Mouse (Mus musculus): ENCODE data around the gene Atg9b. TPM values are rescaled to one million over a fixed set of nuclear protein-coding genes. Genes with fewer than 3 reads are reported as not detected.

The Atg9b gene
- polyA plus RNA-seq (2015; fragmentation: Nextera tagmentation; extraction: Ambion mirVana): 0.64 and 0.77 TPM in 2 replicates

GRCm38 (mm10) chr5:24391864-24392263 lies at the start of gene Atg9b:
Gene Atg9b (minus strand): TSS chr5:24392143.
- WGBS: 72% methylated on average over 7 of the region's 7 CpGs
- Histone ChIP-seq H3K27me3 (peaks cover 24% of the 10 kb centered on the region), H3K9ac (no peak within 1 kb of the TSS), H3K4me1 (peaks cover 35% of the 10 kb centered on the region), H3K27ac (no peak within 1 kb of the TSS), H3K36me3 (no peaks in the 10 kb centered on the region), H3K4me3 (no peak within 1 kb of the TSS), H3K4me2 (no peak within 1 kb of the TSS), H3K9me3 (no peaks in the 10 kb centered on the region)
- ATAC-seq (ENCODE audit: borderline replicate concordance, extremely low read depth, low FRiP score, low TSS enrichment): no peak

GRCm38 (mm10) chr5:24441187-24441586 lies 49.2 kb upstream of the Atg9b start:
- no peaks in the 10 kb centered on the region for H3K9me3 ChIP-seq
- H3K4me2 ChIP-seq: no peak overlapping the region
- no peaks in the 10 kb centered on the region for H3K27me3 ChIP-seq
- WGBS: 87% methylated on average over 8 of the region's 8 CpGs
- H3K27ac ChIP-seq: no peak overlapping the region
- H3K4me3 ChIP-seq: no peak overlapping the region
- H3K4me1 ChIP-seq: peaks cover 19% of the 10 kb centered on the region
- no peak for ATAC-seq (ENCODE audit: borderline replicate concordance, extremely low read depth, low FRiP score, low TSS enrichment)
- H3K9ac ChIP-seq: no peak overlapping the region
- peaks cover 66% of the 10 kb centered on the region for H3K36me3 ChIP-seq

- Histone ChIP-seq H3K4me3 (no peak overlapping the region), H3K4me2 (no peak overlapping the region), H3K9me3 (no peaks in the 10 kb centered on the region), H3K27me3 (no peaks in the 10 kb centered on the region), H3K27ac (no peak overlapping the region), H3K9ac (no peak overlapping the region), H3K36me3 (peaks cover 94% of the 10 kb centered on the region), H3K4me1 (peaks cover 1% of the 10 kb centered on the region)
- ATAC-seq (ENCODE audit: borderline replicate concordance, extremely low read depth, low FRiP score, low TSS enrichment): no peak
- WGBS: 87% methylated on average over 8 of the region's 8 CpGs
Observed at GRCm38 (mm10) chr5:24433993-24434392, 42.0 kb upstream of the Atg9b start.

DNA sequence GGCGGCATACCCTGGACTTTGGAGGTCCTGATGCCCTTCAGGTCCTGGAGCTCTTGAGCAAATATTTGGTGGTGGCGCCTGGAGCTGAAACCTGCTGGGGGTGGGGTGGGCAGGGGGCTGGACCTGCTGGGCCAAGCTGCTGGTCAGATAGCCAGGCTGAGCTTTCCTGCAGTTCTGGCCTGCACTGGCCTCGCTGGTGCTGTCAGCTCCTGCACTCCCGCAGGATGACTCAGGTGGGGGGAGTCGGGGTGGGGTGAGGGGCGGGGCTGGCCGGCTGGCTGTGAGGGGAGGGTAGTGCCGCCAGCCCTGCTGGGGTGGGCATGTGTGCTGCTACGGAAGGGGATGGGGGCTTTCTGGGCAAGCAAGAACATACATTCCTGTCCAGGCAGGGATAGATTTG lies 36.7 kb upstream of the Atg9b start:
- Histone ChIP-seq H3K9ac (no peak overlapping the region), H3K9me3 (no peaks in the 10 kb centered on the region), H3K27ac (peak overlapping the region; percentile 73), H3K36me3 (peaks cover 44% of the 10 kb centered on the region), H3K4me1 (peaks cover 44% of the 10 kb centered on the region), H3K27me3 (no peaks in the 10 kb centered on the region), H3K4me3 (peak overlapping the region; percentile 24), H3K4me2 (peak overlapping the region; percentile 91)
- 21% methylated on average over 9 of the region's 9 CpGs for WGBS
- ATAC-seq (ENCODE audit: borderline replicate concordance, extremely low read depth, low FRiP score, low TSS enrichment): no peak

GRCm38 (mm10) chr5:24427981-24428402 lies 36.0 kb upstream of the Atg9b start:
- WGBS: 16% methylated on average over 14 of the region's 15 CpGs
- H3K9ac ChIP-seq: no peak overlapping the region
- peaks cover 46% of the 10 kb centered on the region for H3K4me1 ChIP-seq
- H3K9me3 ChIP-seq: no peaks in the 10 kb centered on the region
- H3K36me3 ChIP-seq: peaks cover 38% of the 10 kb centered on the region
- ATAC-seq (ENCODE audit: borderline replicate concordance, extremely low read depth, low FRiP score, low TSS enrichment): no peak
- no peaks in the 10 kb centered on the region for H3K27me3 ChIP-seq
- H3K4me2 ChIP-seq: peak overlapping the region; percentile 91
- H3K27ac ChIP-seq: peak overlapping the region; percentile 94
- peak overlapping the region; percentile 24 for H3K4me3 ChIP-seq

DNA sequence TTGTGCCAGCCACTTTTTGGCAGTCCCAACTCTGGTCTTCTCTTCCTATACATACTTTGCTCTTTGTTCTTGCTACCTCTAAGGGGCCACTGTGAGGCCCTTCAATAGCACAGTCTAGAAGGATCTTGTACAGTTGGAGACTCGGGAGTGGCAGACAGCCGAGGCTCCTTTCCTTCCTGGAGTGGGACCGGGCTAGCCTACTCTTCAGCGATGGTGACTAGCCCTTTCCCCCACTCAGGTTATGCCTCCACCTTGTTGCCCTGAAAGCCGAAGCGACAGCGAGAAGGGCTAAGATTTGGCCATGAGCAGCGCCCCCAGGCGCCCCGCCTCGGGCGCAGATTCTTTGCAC lies 35.3 kb upstream of the Atg9b start:
- Histone ChIP-seq H3K27ac (peak overlapping the region; percentile 94), H3K4me2 (peak overlapping the region; percentile 91), H3K4me1 (peaks cover 53% of the 10 kb centered on the region), H3K27me3 (no peaks in the 10 kb centered on the region), H3K9me3 (no peaks in the 10 kb centered on the region), H3K36me3 (peaks cover 30% of the 10 kb centered on the region), H3K4me3 (peak overlapping the region; percentile 77), H3K9ac (no peak overlapping the region)
- 28% methylated on average over 12 of the region's 12 CpGs for WGBS
- no peak for ATAC-seq (ENCODE audit: borderline replicate concordance, extremely low read depth, low FRiP score, low TSS enrichment)

- H3K4me2 ChIP-seq: peak overlapping the region; percentile 91
- peak overlapping the region; percentile 75 for H3K9ac ChIP-seq
- H3K27ac ChIP-seq: peak overlapping the region; percentile 94
- WGBS: 13% methylated on average over 9 of the region's 9 CpGs
- H3K27me3 ChIP-seq: no peaks in the 10 kb centered on the region
- peak overlapping the region; percentile 77 for H3K4me3 ChIP-seq
- H3K9me3 ChIP-seq: no peaks in the 10 kb centered on the region
- ATAC-seq (ENCODE audit: borderline replicate concordance, extremely low read depth, low FRiP score, low TSS enrichment): no peak
- peaks cover 55% of the 10 kb centered on the region for H3K4me1 ChIP-seq
- H3K36me3 ChIP-seq: peaks cover 25% of the 10 kb centered on the region
Observed at GRCm38 (mm10) chr5:24426556-24427284, 34.8 kb upstream of the Atg9b start.

GRCm38 (mm10) chr5:24426037-24426432 lies 34.1 kb upstream of the Atg9b start:
- 0 out of 2 replicates have a peak, but pooled peaks have one; percentile 1 for ATAC-seq (ENCODE audit: borderline replicate concordance, extremely low read depth, low FRiP score, low TSS enrichment)

DNA sequence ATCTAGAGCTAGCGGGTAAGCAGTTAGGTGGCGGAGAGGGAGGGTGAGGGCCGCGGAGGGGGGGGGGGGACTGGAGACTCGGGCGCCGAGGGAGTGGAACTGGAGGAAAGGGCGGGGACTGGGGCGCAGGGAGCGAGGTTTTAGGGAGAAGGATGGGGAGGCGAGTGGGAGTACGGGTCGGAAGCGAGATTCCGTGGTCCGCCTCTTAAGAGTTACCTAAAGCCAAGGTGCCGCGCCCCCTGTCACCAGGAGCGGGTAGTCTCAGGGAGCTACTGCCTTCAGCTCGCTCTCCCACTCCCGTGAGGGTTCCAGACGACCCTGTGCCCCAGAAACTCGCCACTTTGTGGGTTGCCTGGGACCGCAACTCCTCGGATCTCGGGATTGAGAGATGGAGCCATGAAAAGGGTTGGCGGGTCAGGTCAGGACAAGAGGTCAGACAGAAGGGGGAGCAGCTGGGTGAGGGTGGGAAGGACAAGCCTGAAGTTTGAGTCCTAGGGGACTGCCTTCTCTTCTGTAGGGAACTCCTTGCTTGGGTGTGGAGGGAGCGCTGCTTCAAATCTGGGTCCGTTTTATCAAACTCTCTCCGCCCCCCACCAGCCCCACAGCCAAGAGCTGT lies 33.6 kb upstream of the Atg9b start:
- H3K36me3 ChIP-seq: peaks cover 13% of the 10 kb centered on the region
- H3K27me3 ChIP-seq: no peaks in the 10 kb centered on the region
- H3K9ac ChIP-seq: peak overlapping the region; percentile 75
- peak overlapping the region; percentile 77 for H3K4me3 ChIP-seq
- H3K27ac ChIP-seq: peak overlapping the region; percentile 94
- peak; percentile 9; the same call in 1 of the 2 replicates for ATAC-seq (ENCODE audit: borderline replicate concordance, extremely low read depth, low FRiP score, low TSS enrichment)
- H3K4me1 ChIP-seq: peaks cover 55% of the 10 kb centered on the region
- peak overlapping the region; percentile 91 for H3K4me2 ChIP-seq
- 1% methylated on average over 29 of the region's 30 CpGs for WGBS
- no peaks in the 10 kb centered on the region for H3K9me3 ChIP-seq

More at GRCm38 (mm10) chr5:24426037-24426432, 34.1 kb upstream of the Atg9b start:
- H3K9ac ChIP-seq: peak overlapping the region; percentile 75
- H3K9me3 ChIP-seq: no peaks in the 10 kb centered on the region
- peak overlapping the region; percentile 91 for H3K4me2 ChIP-seq
- WGBS: 3% methylated on average over 10 of the region's 10 CpGs
- peak overlapping the region; percentile 94 for H3K27ac ChIP-seq
- peaks cover 55% of the 10 kb centered on the region for H3K4me1 ChIP-seq
- peak overlapping the region; percentile 77 for H3K4me3 ChIP-seq
- peaks cover 18% of the 10 kb centered on the region for H3K36me3 ChIP-seq
- no peaks in the 10 kb centered on the region for H3K27me3 ChIP-seq

DNA sequence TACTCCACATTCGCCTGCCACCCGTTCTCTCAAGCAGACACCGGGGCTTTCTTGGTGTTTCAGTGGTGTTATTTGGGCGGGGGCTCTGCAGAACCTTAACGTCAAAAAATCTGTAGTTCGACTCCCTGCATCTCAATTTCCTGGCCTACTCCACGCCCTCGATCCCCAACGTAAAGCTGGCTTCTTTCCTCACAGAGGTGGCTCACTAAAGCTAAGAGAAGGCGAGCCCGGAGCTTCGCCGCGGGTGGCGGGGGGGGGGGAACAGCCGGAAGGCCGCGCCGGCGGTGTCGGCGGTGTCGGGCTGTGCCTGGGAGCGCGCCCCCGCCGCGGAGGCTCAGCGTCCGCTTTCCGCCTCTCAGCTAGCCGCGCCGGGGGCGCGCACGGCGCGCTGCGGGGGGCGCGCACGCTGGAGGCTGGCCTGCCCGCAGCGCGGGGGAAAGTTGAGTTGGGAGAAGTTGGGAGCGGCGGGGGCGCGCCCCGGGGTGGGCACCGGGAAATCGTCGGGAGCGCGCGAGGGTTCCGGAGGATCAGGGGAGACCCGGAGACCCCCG lies 33.0 kb upstream of the Atg9b start:
- Histone ChIP-seq H3K9ac (peak overlapping the region; percentile 75), H3K4me3 (peak overlapping the region; percentile 77), H3K9me3 (no peaks in the 10 kb centered on the region), H3K36me3 (peaks cover 9% of the 10 kb centered on the region), H3K27ac (peak overlapping the region; percentile 94), H3K4me1 (peaks cover 55% of the 10 kb centered on the region), H3K4me2 (peak overlapping the region; percentile 91), H3K27me3 (no peaks in the 10 kb centered on the region)
- under 1% methylated on average over 58 of the region's 60 CpGs for WGBS
- ATAC-seq (ENCODE audit: borderline replicate concordance, extremely low read depth, low FRiP score, low TSS enrichment): peak; percentile 50

- peak; percentile 0; the same call in 1 of the 2 replicates for ATAC-seq (ENCODE audit: borderline replicate concordance, extremely low read depth, low FRiP score, low TSS enrichment)
- Histone ChIP-seq H3K27ac (peak overlapping the region; percentile 94), H3K36me3 (peaks cover 9% of the 10 kb centered on the region), H3K9ac (peak overlapping the region; percentile 75), H3K4me3 (peak overlapping the region; percentile 77), H3K9me3 (no peaks in the 10 kb centered on the region), H3K4me2 (peak overlapping the region; percentile 91), H3K4me1 (peaks cover 55% of the 10 kb centered on the region), H3K27me3 (no peaks in the 10 kb centered on the region)
- WGBS: 9% methylated on average over 21 of the region's 21 CpGs
Observed at GRCm38 (mm10) chr5:24424004-24424781, 32.2 kb upstream of the Atg9b start.
